Mouse (Mus musculus): ENCODE results near the gene Disc1. TPM values are rescaled to one million over a fixed set of nuclear protein-coding genes. Genes with fewer than 3 reads are reported as not detected.
A peak's percentile ranks its signal among the peaks of the same experiment; 100 is the strongest.

Gene Disc1
- total and polyA plus RNA-seq, 2 experiments from 2014 or later: 1.2 to 5.2 TPM

DNA sequence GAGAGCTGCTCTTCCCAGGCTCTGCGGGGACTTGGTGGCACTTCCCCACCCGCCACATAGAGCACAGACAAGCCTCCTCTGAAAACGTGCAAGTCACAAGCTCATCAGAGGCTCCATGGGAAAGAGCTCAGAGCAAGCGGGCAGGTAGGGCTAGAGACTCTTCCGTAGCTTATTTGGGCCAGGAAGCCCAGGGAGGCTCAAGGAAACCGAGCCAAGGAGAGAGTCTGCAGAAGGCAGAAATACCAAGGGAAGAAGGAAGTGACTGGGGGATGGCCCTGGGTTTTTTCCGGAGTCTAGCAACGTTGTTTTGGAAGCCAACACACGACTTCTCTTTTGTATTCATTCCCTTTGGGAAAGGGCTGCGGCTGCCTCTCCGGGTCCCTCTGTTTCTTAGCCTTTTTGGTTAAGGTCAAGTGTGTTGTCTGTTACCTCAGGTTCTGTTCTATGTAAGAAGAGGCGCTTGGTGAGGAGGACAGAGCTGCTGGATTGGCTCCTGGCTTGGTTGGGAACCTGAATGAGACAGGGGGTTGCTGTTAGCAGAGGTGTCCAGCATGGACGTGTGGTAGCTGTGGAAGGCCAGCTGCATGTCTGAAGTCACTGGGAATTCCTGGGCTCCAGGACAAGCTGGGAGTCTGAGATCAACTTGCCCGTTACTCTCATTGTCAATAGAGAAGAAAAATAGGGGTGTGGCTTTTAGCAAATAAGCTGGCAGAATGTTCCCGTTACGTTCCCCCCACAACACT is 145.4 kb downstream of the Disc1 start:
- TF ChIP-seq CTCF (IDR thresholded peaks at IDR 0.05; ENCODE audit: low read depth) (no peak), EP300 (IDR thresholded peaks at IDR 0.05; ENCODE audit: low read depth) (no peak)
- Histone ChIP-seq H3K4me3 (ENCODE audit: low read depth, low read length) (no peak overlapping the region), H3K36me3 (replicated peaks; ENCODE audit: control insufficient read depth, insufficient read depth, low read length) (no peaks in the 10 kb centered on the region), H3K9ac (replicated peaks; ENCODE audit: low read depth, low read length) (no peak overlapping the region), H3K9me3 (replicated peaks; ENCODE audit: control insufficient read depth, low read length) (no peaks in the 10 kb centered on the region), H3K4me1 (ENCODE audit: control insufficient read depth, insufficient read depth) (peaks cover 48% of the 10 kb centered on the region), H3K27ac (ENCODE audit: low read depth) (peak overlapping the region; percentile 79), H3K27me3 (ENCODE audit: control insufficient read depth, insufficient read depth, low read length) (no peaks in the 10 kb centered on the region), H3K4me2 (ENCODE audit: low read depth, low read length) (no peak overlapping the region)
- no peak for ATAC-seq (ENCODE audit: insufficient read depth, low read depth)
- no peak for DNase-seq (ENCODE audit: low spot score)
- WGBS: 55% methylated on average over 16 of the region's 16 CpGs

DNA sequence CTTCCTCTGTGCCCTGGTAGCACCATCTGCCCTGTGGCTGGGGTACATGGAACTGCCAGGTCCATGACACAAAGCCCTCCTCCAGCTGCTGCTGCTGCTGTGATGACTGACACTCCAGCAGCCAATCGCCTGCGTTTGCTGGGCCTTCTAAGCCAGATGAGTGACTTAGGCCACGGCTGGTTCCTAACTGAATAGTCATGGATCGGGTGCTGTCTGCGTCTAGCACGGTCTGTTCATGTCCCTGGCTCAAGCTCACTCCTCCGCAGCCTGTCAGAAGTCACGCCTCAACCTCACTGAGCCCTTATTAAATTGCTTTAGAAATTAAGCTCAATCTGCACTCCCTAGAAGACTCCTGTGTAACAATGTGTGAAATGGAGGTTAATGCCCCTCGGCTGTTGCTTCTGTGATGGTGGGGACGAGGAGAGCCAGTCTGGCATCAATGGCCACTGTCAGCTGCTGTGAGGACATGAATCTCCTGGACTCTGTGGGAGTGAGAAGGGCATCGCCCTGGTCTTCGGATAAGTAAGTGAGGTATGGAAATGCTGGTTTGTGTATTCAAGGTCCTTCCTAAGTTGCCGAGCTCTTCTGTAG is 146.4 kb downstream of the Disc1 start:
- H3K9ac ChIP-seq (replicated peaks; ENCODE audit: low read depth, low read length): no peak overlapping the region
- no peak for ATAC-seq (ENCODE audit: insufficient read depth, low read depth)
- peak overlapping the region; percentile 79; the same call in 1 of the 2 replicates for H3K27ac ChIP-seq (ENCODE audit: low read depth)
- H3K4me2 ChIP-seq (ENCODE audit: low read depth, low read length): no peak overlapping the region
- H3K4me1 ChIP-seq (ENCODE audit: control insufficient read depth, insufficient read depth): peaks cover 46% of the 10 kb centered on the region
- H3K9me3 ChIP-seq (replicated peaks; ENCODE audit: control insufficient read depth, low read length): no peaks in the 10 kb centered on the region
- no peak for DNase-seq (ENCODE audit: low spot score)
- WGBS: 81% methylated on average over 13 of the region's 13 CpGs
- TF ChIP-seq CTCF (IDR thresholded peaks at IDR 0.05; ENCODE audit: low read depth): no peak
- TF ChIP-seq EP300 (IDR thresholded peaks at IDR 0.05; ENCODE audit: low read depth): no peak
- H3K36me3 ChIP-seq (replicated peaks; ENCODE audit: control insufficient read depth, insufficient read depth, low read length): no peaks in the 10 kb centered on the region
- H3K27me3 ChIP-seq (ENCODE audit: control insufficient read depth, insufficient read depth, low read length): no peaks in the 10 kb centered on the region
- H3K4me3 ChIP-seq (ENCODE audit: low read depth, low read length): no peak overlapping the region

DNA sequence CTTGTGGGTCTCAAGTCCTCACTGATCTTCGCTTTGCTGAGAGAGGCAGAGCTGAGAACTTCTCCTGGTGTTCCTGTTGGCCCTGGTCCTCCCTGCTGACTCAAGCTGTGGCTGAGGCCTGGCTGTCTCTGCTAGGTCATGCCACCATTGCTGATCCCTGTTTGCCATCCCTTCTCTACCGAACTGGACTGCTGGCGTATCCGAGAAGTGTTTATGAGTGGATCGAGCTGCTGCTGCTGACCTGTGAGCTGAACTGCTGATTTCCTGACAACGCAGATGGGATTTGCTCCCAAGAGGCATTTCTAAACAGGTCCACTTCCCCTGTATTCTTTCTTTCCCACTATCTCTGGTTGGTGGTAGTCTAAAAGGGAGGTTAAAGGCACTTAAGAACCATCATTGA is 147.7 kb downstream of the Disc1 start:
- no peaks in the 10 kb centered on the region for H3K27me3 ChIP-seq (ENCODE audit: control insufficient read depth, insufficient read depth, low read length)
- no peak for DNase-seq (ENCODE audit: low spot score)
- WGBS: 67% methylated on average over 6 of the region's 6 CpGs
- H3K9ac ChIP-seq (replicated peaks; ENCODE audit: low read depth, low read length): no peak overlapping the region
- no peak overlapping the region for H3K4me2 ChIP-seq (ENCODE audit: low read depth, low read length)
- no peak for ATAC-seq (ENCODE audit: insufficient read depth, low read depth)
- TF ChIP-seq CTCF (IDR thresholded peaks at IDR 0.05; ENCODE audit: low read depth): no peak
- TF ChIP-seq EP300 (IDR thresholded peaks at IDR 0.05; ENCODE audit: low read depth): no peak
- H3K4me3 ChIP-seq (ENCODE audit: low read depth, low read length): no peak overlapping the region
- H3K4me1 ChIP-seq (ENCODE audit: control insufficient read depth, insufficient read depth): peaks cover 38% of the 10 kb centered on the region
- no peaks in the 10 kb centered on the region for H3K36me3 ChIP-seq (replicated peaks; ENCODE audit: control insufficient read depth, insufficient read depth, low read length)
- no peaks in the 10 kb centered on the region for H3K9me3 ChIP-seq (replicated peaks; ENCODE audit: control insufficient read depth, low read length)
- no peak overlapping the region for H3K27ac ChIP-seq (ENCODE audit: low read depth)

DNA sequence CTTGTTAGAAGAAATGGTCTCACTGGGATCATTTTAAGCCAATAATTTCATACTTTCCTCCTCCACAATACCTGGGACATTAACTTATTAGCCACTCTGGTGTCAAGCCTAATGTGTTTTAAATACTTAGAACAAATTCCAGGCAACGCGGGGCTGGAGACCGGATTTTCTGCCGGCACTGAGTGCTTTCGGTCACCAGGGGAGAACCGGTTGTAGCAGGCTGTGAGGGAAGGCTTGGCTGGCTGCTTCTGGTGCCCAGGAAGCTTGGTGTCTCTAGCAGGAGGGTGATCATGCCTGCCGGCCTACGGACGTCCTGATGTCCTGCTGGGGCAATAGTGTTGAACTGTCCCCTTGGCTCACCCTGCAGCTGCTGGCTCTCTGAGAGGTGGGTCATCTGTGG is 149.0 kb downstream of the Disc1 start:
- Histone ChIP-seq H3K9me3 (replicated peaks; ENCODE audit: control insufficient read depth, low read length) (no peaks in the 10 kb centered on the region), H3K4me2 (ENCODE audit: low read depth, low read length) (no peak overlapping the region), H3K27me3 (ENCODE audit: control insufficient read depth, insufficient read depth, low read length) (no peaks in the 10 kb centered on the region), H3K4me1 (ENCODE audit: control insufficient read depth, insufficient read depth) (peaks cover 36% of the 10 kb centered on the region), H3K4me3 (ENCODE audit: low read depth, low read length) (no peak overlapping the region), H3K9ac (replicated peaks; ENCODE audit: low read depth, low read length) (no peak overlapping the region), H3K36me3 (replicated peaks; ENCODE audit: control insufficient read depth, insufficient read depth, low read length) (no peaks in the 10 kb centered on the region), H3K27ac (ENCODE audit: low read depth) (no peak overlapping the region)
- TF ChIP-seq CTCF (IDR thresholded peaks at IDR 0.05; ENCODE audit: low read depth): no peak
- no peak for TF ChIP-seq EP300 (IDR thresholded peaks at IDR 0.05; ENCODE audit: low read depth)
- DNase-seq (ENCODE audit: low spot score) (no peak), ATAC-seq (ENCODE audit: insufficient read depth, low read depth) (no peak)
- 60% methylated on average over 9 of the region's 9 CpGs for WGBS

DNA sequence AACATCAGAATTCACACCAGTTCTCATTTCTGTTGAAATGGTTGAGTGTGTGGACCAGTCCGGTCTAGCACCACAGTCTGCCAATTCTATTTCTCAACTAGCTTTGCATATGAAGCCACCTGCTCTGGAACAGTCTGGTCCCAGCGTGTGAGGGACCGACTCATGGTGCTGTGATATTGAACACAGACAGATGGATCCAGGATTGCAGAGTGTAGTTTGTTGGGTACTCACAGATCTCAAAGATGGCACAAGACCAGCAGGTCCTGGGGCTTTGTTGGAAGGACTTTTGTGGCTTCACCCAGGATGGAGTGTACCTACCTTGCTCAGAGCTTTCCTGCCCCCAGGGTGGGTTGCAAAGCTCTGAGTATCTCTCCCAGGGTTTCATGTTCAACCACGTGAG is 151.6 kb downstream of the Disc1 start:
- WGBS: 90% methylated on average over 4 of the region's 4 CpGs

More for the DNA sequence above, 151.6 kb downstream of the Disc1 start:
- H3K4me3 ChIP-seq (ENCODE audit: low read depth, low read length): no peak overlapping the region
- no peak overlapping the region for H3K9ac ChIP-seq (replicated peaks; ENCODE audit: low read depth, low read length)
- no peaks in the 10 kb centered on the region for H3K9me3 ChIP-seq (replicated peaks; ENCODE audit: control insufficient read depth, low read length)
- no peaks in the 10 kb centered on the region for H3K27me3 ChIP-seq (ENCODE audit: control insufficient read depth, insufficient read depth, low read length)
- no peak overlapping the region for H3K4me2 ChIP-seq (ENCODE audit: low read depth, low read length)
- no peak overlapping the region for H3K27ac ChIP-seq (ENCODE audit: low read depth)
- TF ChIP-seq CTCF (IDR thresholded peaks at IDR 0.05; ENCODE audit: low read depth) (no peak), EP300 (IDR thresholded peaks at IDR 0.05; ENCODE audit: low read depth) (no peak)
- ATAC-seq (ENCODE audit: insufficient read depth, low read depth) (no peak), DNase-seq (ENCODE audit: low spot score) (no peak)
- H3K36me3 ChIP-seq (replicated peaks; ENCODE audit: control insufficient read depth, insufficient read depth, low read length): no peaks in the 10 kb centered on the region
- peaks cover 26% of the 10 kb centered on the region for H3K4me1 ChIP-seq (ENCODE audit: control insufficient read depth, insufficient read depth)
